Mouse (Mus musculus) forelimb bud, embryonic 11.5 days (tissue): Measurements from ENCODE around the gene Pex13.
"Not testable (repeated sequence)": the region's sequence is repeated elsewhere in the genome, so short reads cannot be mapped to it uniquely, and the experiment has no call there.

ENCODE experiments used
- DNase-seq: peaks from one replicate; pipeline ENCODE4 v3.0.0-alpha.2; 2012; ENCODE audit warnings: low read depth, low spot score

Gene Pex13

GRCm38 (mm10) chr11:23647431-23647830, 18.3 kb downstream of the Pex13 start:
- DNase-seq, result no peak

GRCm38 (mm10) chr11:23634573-23634972, 31.2 kb downstream of the Pex13 start:
- no peak for DNase-seq

GRCm38 (mm10) chr11:23633879-23634215, 31.9 kb downstream of the Pex13 start:
- no peak for DNase-seq

GRCm38 (mm10) chr11:23632945-23633878, 32.5 kb downstream of the Pex13 start, which contains the start of gene 0610010F05Rik:
Gene 0610010F05Rik (minus strand): TSS chr11:23633639.
- DNase-seq, result peak; percentile 93

GRCm38 (mm10) chr11:23630664-23631063, 35.1 kb downstream of the Pex13 start:
- no peak for DNase-seq

GRCm38 (mm10) chr11:23618995-23619394, 46.8 kb downstream of the Pex13 start:
- DNase-seq, result no peak

GRCm38 (mm10) chr11:23614546-23614945, 51.2 kb downstream of the Pex13 start:
- no peak for DNase-seq

GRCm38 (mm10) chr11:23607291-23607690, 58.5 kb downstream of the Pex13 start:
- DNase-seq, result not testable (repeated sequence)
